Mouse (Mus musculus): ENCODE results near the gene Itga9.

DNA sequence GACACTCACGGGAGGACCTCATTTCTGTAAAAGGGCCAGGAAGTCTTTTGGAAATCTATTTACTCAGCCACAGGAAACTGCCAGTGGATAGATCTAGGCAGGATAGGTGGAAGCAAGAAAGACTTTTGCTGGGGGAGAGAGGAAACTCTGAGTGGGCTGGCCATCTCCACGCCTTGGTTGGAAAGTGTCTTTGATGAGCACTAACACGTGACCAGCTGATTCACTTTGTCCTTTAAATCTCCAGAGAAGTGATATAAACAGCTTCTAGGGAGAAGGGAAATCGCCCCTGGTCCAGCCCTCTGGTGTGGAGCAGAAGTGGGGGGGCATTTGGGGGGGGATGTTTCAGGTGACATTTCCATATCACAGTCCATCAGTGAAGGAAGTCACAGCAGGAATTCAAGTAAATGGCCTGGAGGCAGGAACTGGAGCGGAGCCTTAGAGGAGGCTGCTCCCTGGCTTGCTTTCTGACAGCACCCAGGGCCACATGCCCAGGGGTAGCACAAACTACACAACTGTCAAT lies 124.4 kb downstream of the Itga9 start:
- TF ChIP-seq CTCF (IDR thresholded peaks at IDR 0.05; ENCODE audit: low read depth), result no peak
- TF ChIP-seq EP300 (IDR thresholded peaks at IDR 0.05; ENCODE audit: low read depth), result no peak

All from heart, postnatal 0 days (tissue).